Mouse (Mus musculus) brain, embryonic 14.5 days (tissue): Measurements from ENCODE around the gene Rarres2. TPM values are rescaled to one million over a fixed set of nuclear protein-coding genes. Genes with fewer than 3 reads are reported as not detected.

Source experiments
- DNase-seq: peaks from one replicate; pipeline ENCODE4 v3.0.0-alpha.2; 2011; ENCODE audit warnings: low read depth
- CTCF ChIP-seq: fragments of 200-500 bp; IDR thresholded peaks from 2 replicates; pipeline ENCODE4 v1.5.1; 2012; ENCODE audit warnings: inconsistent platforms, mild to moderate bottlenecking, moderate library complexity, borderline replicate concordance; ENCODE audit not compliant: insufficient read depth, insufficient read length; ENCODE audit errors: extremely low read depth
- POLR2A ChIP-seq: fragments of 200-500 bp; IDR thresholded peaks from 2 replicates; pipeline ENCODE4 v1.6.1; 2012; ENCODE audit warnings: mild to moderate bottlenecking, inconsistent platforms, borderline replicate concordance; ENCODE audit not compliant: poor library complexity, insufficient read depth, insufficient read length, severe bottlenecking; ENCODE audit errors: extremely low read depth
- polyA plus RNA-seq: library from polyadenylated mRNA; depleted of rRNA; stranded (reverse); fragments of >200 nt; gene quantifications from 2 replicates; pipeline ENCODE4 v1.2.3, GENCODE M21; 2012; rRNA removed

Gene Rarres2
- 2.8 and 3.1 TPM in 2 replicates for polyA plus RNA-seq

- DNase-seq, result peak; percentile 18
- no peak for TF ChIP-seq POLR2A
- TF ChIP-seq CTCF, result no peak
These were observed at the start of gene Rarres2 for GRCm38 (mm10) chr6:48572572-48573061. Rarres2 (minus strand) TSS chr6:48572789.

GRCm38 (mm10) chr6:48620031-48620430 lies 47.4 kb upstream of the Rarres2 start:
- DNase-seq, result no peak
- no peak for TF ChIP-seq CTCF
- no peak for TF ChIP-seq POLR2A

- TF ChIP-seq POLR2A (no peak), CTCF (no peak)
- no peak for DNase-seq
These were observed 42.2 kb upstream of the Rarres2 start for GRCm38 (mm10) chr6:48614756-48615155.

- DNase-seq, result no peak
- no peak for TF ChIP-seq POLR2A
- TF ChIP-seq CTCF, result no peak
These were observed 40.9 kb upstream of the Rarres2 start for GRCm38 (mm10) chr6:48613464-48613863.

- no peak for DNase-seq
- TF ChIP-seq POLR2A (no peak), CTCF (no peak)
These were observed 38.1 kb upstream of the Rarres2 start for GRCm38 (mm10) chr6:48610657-48611056.

- no peak for TF ChIP-seq POLR2A
- TF ChIP-seq CTCF, result no peak
These were observed 36.9 kb upstream of the Rarres2 start for GRCm38 (mm10) chr6:48609512-48609911.

GRCm38 (mm10) chr6:48608124-48608523 lies 35.5 kb upstream of the Rarres2 start:
- no peak for DNase-seq
- TF ChIP-seq POLR2A (no peak), CTCF (no peak)

More at GRCm38 (mm10) chr6:48609512-48609911, 36.9 kb upstream of the Rarres2 start:
- no peak for DNase-seq

- TF ChIP-seq CTCF (no peak), POLR2A (no peak; the same call in 1 of the 2 replicates)
- peak; percentile 70 for DNase-seq
These were observed 29.6 kb upstream of the Rarres2 start for GRCm38 (mm10) chr6:48602080-48602741.

GRCm38 (mm10) chr6:48601271-48602079 lies 28.9 kb upstream of the Rarres2 start, which contains the start of gene Zfp775:
Zfp775 (plus strand) TSS chr6:48602063.
- peak; percentile 71; the same call in 1 of the 2 replicates for TF ChIP-seq POLR2A
- no peak for TF ChIP-seq CTCF

GRCm38 (mm10) chr6:48600594-48600993 lies 28.0 kb upstream of the Rarres2 start:
- TF ChIP-seq CTCF (no peak), POLR2A (no peak)
- no peak for DNase-seq

More at GRCm38 (mm10) chr6:48601271-48602079, 28.9 kb upstream of the Rarres2 start, which contains the start of gene Zfp775:
- DNase-seq, result peak; percentile 98

- TF ChIP-seq CTCF, result no peak
- TF ChIP-seq POLR2A, result no peak
These were observed 24.6 kb upstream of the Rarres2 start for GRCm38 (mm10) chr6:48597233-48597625.

More at GRCm38 (mm10) chr6:48597233-48597625, 24.6 kb upstream of the Rarres2 start:
- DNase-seq, result no peak
